Mouse (Mus musculus) brain, embryonic 14.5 days (tissue): ENCODE measurements at regions not wholly inside any gene's neighbourhood (a gene's known extent, or its start where the extent isn't known, plus 50 kb on each side); places are given as distances from the start of the nearest gene placed in this dataset.

ENCODE experiments used
- DNase-seq: peaks from one replicate; pipeline ENCODE4 v3.0.0-alpha.2; 2011; ENCODE audit warnings: low read depth
- CTCF ChIP-seq: fragments of 200-500 bp; IDR thresholded peaks from 2 replicates; pipeline ENCODE4 v1.5.1; 2012; ENCODE audit warnings: inconsistent platforms, mild to moderate bottlenecking, moderate library complexity, borderline replicate concordance; ENCODE audit not compliant: insufficient read depth, insufficient read length; ENCODE audit errors: extremely low read depth
- POLR2A ChIP-seq: fragments of 200-500 bp; IDR thresholded peaks from 2 replicates; pipeline ENCODE4 v1.6.1; 2012; ENCODE audit warnings: mild to moderate bottlenecking, inconsistent platforms, borderline replicate concordance; ENCODE audit not compliant: poor library complexity, insufficient read depth, insufficient read length, severe bottlenecking; ENCODE audit errors: extremely low read depth

DNA sequence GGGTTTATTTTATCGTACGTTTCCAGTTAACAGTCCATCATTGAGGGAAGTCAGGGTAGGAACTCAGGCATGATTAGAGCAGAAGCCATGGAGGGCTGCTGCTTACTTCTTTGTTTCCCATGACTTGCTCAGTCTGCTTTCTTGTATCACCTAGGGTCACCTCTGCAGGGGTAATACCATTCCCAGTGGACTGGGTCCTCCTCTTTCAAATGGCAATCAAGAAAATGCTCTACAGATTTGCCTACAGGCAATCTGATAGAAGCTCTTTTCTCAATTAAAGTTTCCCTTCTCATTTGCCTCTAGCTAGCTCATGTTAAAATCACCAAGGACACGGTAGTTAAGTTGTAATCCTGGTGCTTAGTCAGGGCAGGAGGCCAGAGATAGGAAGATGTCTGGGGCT, 72.5 kb upstream of the Mboat1 start:
- TF ChIP-seq POLR2A (no peak), CTCF (no peak)
- no peak for DNase-seq

DNA sequence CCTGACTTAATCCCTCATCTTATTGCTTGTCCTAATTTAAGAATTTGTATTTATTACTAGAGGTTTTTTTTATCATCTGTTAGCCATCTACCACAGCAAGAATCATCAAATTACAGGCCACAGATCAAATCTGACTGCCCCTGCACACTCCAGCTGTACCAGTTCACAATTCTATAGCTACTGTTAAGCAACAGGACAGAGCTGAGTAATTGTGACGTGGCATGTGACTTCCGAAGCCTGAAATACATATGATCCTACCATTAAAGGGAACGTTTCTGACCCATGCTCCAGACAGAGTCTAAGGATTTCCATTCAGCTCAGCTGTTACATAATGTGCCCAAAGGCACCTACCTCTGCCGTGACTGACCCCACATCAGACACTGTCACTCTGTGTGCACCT, 74.0 kb upstream of the Mboat1 start:
- no peak for DNase-seq
- TF ChIP-seq CTCF (no peak), POLR2A (no peak)

DNA sequence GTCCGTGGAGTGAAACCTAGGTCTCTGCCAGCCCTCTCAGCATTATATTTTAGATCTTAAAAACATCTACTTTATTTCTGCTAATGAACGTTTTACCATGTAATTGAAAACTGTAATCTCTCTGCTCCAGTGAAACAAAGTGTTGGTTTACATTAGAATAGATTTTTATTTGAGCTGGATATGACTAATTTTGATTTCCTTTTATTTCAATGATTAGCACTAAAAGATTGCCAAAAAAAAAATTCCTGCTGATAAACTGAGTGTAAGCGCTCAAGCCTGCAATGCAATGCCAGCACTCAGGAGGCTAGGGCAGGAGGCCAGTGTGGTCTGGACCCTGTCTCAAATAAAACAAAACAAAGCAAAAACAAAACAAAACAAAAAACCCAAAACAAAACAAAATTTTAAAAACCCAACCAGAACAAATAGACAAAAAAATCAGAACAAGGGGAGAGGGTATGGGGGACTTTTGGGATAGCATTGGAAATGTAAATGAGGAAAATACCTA, 69.3 kb upstream of the E2f3 start:
- no peak for TF ChIP-seq CTCF
- no peak for TF ChIP-seq POLR2A
- DNase-seq: no peak

DNA sequence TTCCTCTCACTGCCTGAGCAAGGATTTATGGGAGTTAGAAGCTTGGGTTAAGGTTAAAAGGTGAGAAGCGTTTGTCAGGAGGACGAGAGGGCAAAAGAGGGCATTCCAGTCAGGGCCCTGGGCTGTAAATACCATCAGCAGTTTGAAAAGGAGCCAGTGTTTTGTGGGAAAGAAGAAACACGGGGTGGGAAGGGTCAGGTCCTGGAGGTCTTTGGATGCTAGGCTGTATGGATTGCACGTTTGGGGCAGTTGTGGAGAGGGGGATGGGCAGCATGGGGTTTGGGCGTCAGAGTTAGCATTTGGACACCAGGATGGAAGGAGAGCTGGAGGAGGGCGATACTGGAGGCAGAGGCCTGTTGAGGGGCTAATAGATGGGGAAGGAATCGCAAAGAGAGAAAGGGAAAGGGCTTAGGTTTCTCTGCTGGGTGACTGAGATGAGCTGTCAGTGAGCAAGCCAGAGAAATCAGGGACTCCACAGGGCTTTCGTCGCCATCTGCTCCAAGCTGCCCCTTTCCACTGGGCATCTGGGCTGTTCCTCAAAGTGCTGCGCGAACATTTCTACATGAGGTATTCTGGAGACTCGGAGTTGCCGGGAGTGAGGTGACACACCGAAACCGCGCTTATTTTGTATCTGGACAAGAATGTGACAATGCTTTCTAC, 66.2 kb upstream of the E2f3 start:
- no peak for TF ChIP-seq CTCF
- TF ChIP-seq POLR2A: no peak
- no peak for DNase-seq

DNA sequence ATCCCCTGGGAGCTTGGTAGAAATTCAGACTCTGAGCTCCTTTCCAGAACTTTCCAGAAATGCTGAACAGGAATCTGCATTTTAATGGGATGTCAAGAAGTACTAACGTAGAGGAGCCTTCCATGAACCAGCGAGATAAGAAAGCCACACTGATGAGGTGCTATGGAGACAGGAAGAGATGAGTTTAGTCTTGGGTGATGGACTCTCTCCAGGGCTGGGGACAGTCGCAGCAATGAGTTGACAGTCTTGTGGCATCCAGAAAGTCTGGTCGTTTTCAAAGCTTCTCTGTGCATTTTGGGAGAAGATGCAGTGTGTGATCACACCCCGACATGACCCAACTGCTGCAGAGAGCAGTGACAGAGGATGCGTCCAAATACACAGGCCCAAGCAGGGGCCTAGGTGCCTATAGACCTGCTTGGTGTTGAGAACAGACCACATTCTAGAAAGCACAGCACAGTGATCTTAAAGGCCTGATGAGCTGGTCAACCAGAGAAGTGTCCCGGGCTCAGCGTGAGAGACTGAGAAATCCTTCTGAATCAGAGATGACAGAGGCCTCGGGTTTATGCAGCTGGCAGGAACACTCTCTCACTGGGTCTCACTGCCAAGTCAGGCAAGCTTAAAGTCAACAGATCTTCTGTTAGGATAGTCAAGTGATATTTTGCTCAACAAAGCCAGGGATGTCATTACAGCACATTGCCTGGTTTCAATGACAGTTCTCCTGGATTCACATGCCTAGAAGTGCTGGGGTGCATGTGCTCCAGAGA, 65.1 kb upstream of the E2f3 start:
- DNase-seq: no peak

DNA sequence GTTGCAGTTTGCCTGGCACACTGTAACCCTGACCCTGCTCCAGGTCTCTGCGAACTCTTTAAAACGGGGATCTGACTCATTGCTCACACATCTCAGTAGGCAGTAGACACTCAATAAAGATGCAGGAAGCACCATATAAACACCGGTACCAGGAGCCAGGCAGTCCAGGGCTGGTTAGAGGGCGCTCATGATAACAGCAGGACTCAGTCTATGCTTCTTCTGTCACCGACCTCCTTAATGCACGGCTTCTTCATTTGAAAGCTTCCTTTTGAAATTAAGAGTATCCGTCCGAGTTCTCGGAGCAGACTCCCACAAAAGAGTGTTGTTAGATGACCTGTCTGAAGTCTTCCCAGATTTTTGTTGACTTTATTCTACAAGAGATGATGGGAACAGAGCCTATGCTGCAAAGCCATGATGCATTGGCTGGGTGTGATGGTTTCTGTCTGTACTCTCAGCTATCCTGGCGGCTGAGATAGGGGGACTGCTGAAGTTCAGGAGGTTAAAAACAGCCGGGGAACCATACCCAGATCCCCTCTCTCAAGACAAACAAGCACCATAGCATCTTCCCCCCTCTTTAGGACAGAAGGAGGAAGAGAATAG, 62.5 kb upstream of the E2f3 start:
- no peak for DNase-seq
- TF ChIP-seq POLR2A (no peak), CTCF (no peak)

More for the DNA sequence above, 65.1 kb upstream of the E2f3 start:
- TF ChIP-seq CTCF (no peak), POLR2A (no peak)

DNA sequence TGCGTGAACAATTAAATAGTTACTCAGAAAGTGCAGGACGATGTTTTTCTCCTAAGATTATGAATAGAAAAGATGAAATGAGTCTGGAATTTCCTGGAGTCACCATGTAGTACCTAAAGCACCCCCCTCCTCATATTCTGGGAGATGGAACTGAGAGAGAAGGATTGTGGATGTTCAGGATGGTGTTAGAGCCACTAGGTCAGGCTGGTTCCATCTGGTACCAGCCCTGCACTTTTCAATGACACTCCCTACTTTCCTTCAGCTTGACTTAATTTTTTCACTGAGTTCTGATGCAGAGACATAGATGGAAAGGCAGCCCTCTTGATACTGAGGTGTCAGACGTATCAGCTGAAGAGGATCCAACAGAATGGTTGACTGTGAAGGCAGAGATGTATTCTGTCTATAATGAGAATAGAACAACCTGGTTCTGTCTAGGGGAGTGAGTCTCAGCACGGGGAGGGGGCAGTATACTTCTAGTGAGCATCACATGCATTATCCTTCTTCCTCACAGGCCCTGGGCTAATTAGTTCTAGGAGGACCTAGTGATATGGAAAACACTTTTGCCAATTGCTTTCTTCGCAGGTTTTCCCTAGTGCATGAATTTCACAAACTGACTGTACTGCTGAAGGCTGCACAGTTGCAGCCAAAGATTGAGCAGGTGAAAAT, 60.8 kb upstream of the E2f3 start:
- no peak for DNase-seq

DNA sequence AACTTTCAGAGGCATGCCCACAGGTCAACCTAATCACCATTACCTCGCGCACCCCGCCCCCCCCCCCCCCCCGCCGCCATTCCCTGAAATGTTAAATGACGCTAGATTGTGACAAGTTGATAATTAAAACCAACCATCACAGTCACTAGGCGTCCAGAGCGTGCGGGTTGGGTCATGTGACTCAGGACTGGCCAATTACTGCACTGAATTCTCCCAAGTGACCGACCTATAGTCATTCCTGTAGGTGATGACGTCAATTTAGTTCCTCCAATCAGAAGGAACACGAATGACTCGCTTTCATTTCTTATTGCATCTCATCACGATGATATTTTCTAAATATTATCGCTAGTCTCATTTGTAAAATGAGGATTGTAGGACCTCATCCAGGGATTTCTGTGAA, 60.2 kb upstream of the E2f3 start:
- TF ChIP-seq POLR2A (no peak), CTCF (no peak)
- peak; percentile 56 for DNase-seq

More for the DNA sequence above, 60.8 kb upstream of the E2f3 start:
- TF ChIP-seq CTCF (no peak), POLR2A (no peak)

DNA sequence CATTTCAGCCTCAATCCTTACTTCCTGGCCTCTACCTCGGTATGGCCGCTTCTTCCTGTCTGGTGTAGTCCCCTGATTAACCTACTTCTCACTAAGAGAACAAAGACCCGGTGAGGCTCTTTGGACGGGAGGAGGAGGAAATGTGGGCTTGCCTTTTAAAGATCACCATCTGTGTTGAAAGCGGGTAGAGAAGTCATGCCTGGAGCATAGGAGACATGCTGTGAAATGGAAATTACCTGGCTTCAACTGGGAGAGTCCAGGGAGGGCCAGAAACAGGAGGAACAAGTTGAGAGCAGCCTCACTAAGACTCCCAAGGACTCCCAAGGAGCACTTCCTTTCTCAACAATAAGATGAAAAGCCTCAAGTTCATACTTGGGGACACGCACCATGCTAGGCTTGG, 59.4 kb upstream of the E2f3 start:
- no peak for TF ChIP-seq CTCF
- no peak for TF ChIP-seq POLR2A
- DNase-seq: no peak

DNA sequence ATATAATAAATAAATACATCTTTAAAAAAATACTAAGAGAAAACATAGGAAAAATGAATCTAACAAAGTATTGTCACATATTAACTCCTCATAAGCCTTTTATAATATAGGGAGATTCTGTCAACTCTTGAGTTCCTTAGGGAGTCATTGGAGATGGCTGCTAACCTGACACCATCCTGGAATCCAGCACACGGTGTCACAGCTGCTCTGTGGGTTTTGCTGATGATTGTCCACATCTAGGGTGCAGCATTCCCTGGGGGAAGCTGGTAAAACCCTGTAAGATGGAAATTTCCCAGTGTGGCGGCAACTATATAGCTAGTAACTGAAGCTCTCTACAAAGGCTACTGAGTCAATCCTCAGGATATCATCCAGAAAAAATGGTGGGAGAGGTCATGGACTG, 58.9 kb upstream of the E2f3 start:
- TF ChIP-seq POLR2A: no peak
- TF ChIP-seq CTCF: no peak
- no peak for DNase-seq

DNA sequence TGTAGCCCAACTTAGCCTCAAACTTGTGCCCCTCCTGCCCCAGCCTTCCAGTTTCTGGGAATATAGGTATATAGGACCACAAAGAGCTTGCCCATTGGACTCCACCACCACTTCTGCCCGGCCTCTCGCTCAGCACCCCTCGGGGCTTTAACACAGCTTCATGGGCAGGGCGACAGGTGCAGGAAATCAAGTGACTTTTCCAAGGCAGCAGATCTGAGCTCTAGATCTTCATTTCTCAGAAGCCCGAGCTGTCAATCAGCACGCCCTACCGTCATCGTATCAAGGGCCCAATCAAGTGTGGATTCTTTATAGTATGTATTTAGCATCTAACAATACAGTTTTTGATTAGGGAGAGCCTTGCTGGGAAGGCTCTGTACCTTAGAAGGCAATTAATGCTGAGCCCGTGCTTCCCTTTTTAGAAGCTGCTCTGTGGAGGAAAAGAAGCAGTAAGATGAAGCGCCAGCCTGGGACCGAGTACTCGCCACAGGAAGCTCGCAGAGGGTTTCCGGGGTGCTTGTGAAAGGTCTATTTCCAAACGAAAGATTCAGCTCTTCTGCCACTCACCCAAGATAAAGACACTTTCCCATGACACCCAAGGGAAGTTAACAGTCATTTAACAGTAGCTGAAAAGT, 56.9 kb upstream of the E2f3 start:
- DNase-seq: peak; percentile 18
- TF ChIP-seq CTCF: no peak
- no peak for TF ChIP-seq POLR2A
